ENCODE assay signal across 1 mouse cellular context in the genomic region with DNA sequence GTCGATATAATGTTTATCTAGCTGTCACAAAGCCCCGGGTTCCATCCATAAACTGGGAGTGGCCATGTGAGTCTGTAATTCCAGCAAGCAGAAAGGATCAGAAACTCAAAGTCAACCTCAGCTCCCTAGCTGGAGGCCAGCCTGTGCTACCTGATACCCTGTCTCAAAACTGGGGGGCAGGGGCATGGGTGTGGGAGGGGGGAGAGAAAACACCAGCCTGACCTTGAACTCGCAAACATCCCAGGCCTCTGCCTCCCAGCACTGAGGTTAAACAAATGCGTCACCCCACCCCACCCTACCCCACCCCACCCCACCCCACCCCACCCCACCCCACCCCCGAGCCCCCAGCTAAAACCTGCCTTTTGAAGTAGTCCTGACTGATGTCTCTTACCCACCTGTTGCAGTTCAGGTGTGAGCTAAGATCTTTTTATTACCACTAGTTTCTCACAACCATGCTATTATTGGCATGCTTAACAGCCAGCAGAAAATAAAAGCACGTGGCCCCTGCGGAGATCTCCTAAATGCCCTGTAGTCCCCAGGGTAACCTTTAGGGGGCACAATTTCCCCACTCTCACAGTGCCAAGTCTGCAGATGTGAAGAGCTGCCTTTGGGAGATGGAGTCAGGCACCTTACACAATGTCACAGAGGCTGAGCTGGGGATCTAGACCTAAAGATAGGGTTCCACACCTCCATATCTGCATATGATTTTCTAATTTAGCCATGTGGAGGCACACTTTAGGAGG.
A peak's percentile ranks its signal among the peaks of the same experiment; 100 is the strongest.
TF ChIP-seq lines count a peak whose summit lies in the region.

No protein-coding gene starts in this region.

TF ChIP-seq in MEL, 35 proteins besides CTCF, POLR2A, EP300 and RAD21:
- TF ChIP-seq MXI1 (IDR thresholded peaks at IDR 0.05; ENCODE audit: low read depth, low read length) (peak; percentile 99), ZNF384 (IDR thresholded peaks at IDR 0.05; ENCODE audit: low read depth, low read length) (no peak), MYC (IDR thresholded peaks at IDR 0.05; ENCODE audit: low read depth, low read length) (peak; percentile 99), USF1 (IDR thresholded peaks at IDR 0.05; ENCODE audit: low read depth, low read length) (peak; percentile 86), TCF12 (IDR thresholded peaks at IDR 0.05; ENCODE audit: low read depth, low read length) (0 out of 2 replicates have a peak, but pooled peaks have one; percentile 10), GABPA (IDR thresholded peaks at IDR 0.05; ENCODE audit: low read depth, low read length) (no peak), NRF1 (IDR thresholded peaks at IDR 0.05; ENCODE audit: insufficient read depth, low read depth, low read length, poor library complexity, severe bottlenecking) (no peak), USF2 (IDR thresholded peaks at IDR 0.05; ENCODE audit: borderline replicate concordance in 1 of 2, insufficient read depth in 1 of 2, low read depth in 1 of 2, low read length in 2 of 2) (no peak), CHD2 (IDR thresholded peaks at IDR 0.05; ENCODE audit: low read length) (no peak), SMC3 (IDR thresholded peaks at IDR 0.05; ENCODE audit: low read depth, low read length) (peak; percentile 75), TAL1 (IDR thresholded peaks at IDR 0.05; ENCODE audit: low read length) (no peak), E2F4 (IDR thresholded peaks at IDR 0.05; ENCODE audit: borderline replicate concordance, low read depth, low read length) (no peak), MAFK (IDR thresholded peaks at IDR 0.05; ENCODE audit: borderline replicate concordance, low read depth, low read length) (no peak), POLR2AphosphoS2 (IDR thresholded peaks at IDR 0.05; ENCODE audit: low read length) (no peak), NELFE (IDR thresholded peaks at IDR 0.05; ENCODE audit: low read depth, low read length) (no peak), ZMIZ1 (IDR thresholded peaks at IDR 0.05; ENCODE audit: low read depth, low read length) (no peak), JUND (IDR thresholded peaks at IDR 0.05; ENCODE audit: low read depth, low read length) (no peak), ELF1 (IDR thresholded peaks at IDR 0.05; ENCODE audit: low read depth, low read length) (no peak), MAX (IDR thresholded peaks at IDR 0.05; ENCODE audit: low read length) (peak; percentile 99), MYB (IDR thresholded peaks at IDR 0.05; ENCODE audit: low read depth, low read length) (no peak), ZC3H11A (IDR thresholded peaks at IDR 0.05; ENCODE audit: low read depth, low read length) (peak; percentile 80), ETS1 (IDR thresholded peaks at IDR 0.05; ENCODE audit: low read depth, low read length) (no peak), TBP (IDR thresholded peaks at IDR 0.05; ENCODE audit: low read depth, low read length) (no peak), UBTF (IDR thresholded peaks at IDR 0.05; ENCODE audit: borderline replicate concordance, insufficient read depth, low read depth, low read length) (no peak), CHD1 (IDR thresholded peaks at IDR 0.05; ENCODE audit: low read depth, low read length) (no peak), BHLHE40 (IDR thresholded peaks at IDR 0.05; ENCODE audit: borderline replicate concordance, low read depth, low read length) (peak; percentile 56; the same call in 1 of the 2 replicates), SIN3A (IDR thresholded peaks at IDR 0.05; ENCODE audit: low read length) (peak; percentile 98), ZKSCAN1 (IDR thresholded peaks at IDR 0.05; ENCODE audit: low read depth, low read length) (no peak), HCFC1 (IDR thresholded peaks at IDR 0.05; ENCODE audit: low read depth, low read length) (peak; percentile 17; the same call in 1 of the 2 replicates), POLR2AphosphoS5 (IDR thresholded peaks at IDR 0.05; ENCODE audit: borderline replicate concordance, low read depth, low read length) (no peak), KAT2A (conservative IDR thresholded peaks at IDR 0.05; ENCODE audit: low read depth, low read length) (no peak), RCOR1 (IDR thresholded peaks at IDR 0.05; ENCODE audit: low read depth, low read length) (no peak), GATA1 (IDR thresholded peaks at IDR 0.05; ENCODE audit: low read depth, low read length) (no peak), MAZ (IDR thresholded peaks at IDR 0.05; ENCODE audit: low read depth, low read length) (peak; percentile 61; the same call in 1 of the 2 replicates), MEF2A (IDR thresholded peaks at IDR 0.05; ENCODE audit: extremely low read depth, insufficient replicate concordance, low read depth, low read length, poor library complexity, severe bottlenecking) (no peak)
